Mouse (Mus musculus): ENCODE data around the gene Zfp775. TPM values are rescaled to one million over a fixed set of nuclear protein-coding genes. Genes with fewer than 3 reads are reported as not detected.
"Not testable (repeated sequence)": the region's sequence is repeated elsewhere in the genome, so short reads cannot be mapped to it uniquely, and the experiment has no call there.

The Zfp775 gene
- polyA plus RNA-seq, 1 experiment from 2014 or later, result 15.8 TPM

DNA sequence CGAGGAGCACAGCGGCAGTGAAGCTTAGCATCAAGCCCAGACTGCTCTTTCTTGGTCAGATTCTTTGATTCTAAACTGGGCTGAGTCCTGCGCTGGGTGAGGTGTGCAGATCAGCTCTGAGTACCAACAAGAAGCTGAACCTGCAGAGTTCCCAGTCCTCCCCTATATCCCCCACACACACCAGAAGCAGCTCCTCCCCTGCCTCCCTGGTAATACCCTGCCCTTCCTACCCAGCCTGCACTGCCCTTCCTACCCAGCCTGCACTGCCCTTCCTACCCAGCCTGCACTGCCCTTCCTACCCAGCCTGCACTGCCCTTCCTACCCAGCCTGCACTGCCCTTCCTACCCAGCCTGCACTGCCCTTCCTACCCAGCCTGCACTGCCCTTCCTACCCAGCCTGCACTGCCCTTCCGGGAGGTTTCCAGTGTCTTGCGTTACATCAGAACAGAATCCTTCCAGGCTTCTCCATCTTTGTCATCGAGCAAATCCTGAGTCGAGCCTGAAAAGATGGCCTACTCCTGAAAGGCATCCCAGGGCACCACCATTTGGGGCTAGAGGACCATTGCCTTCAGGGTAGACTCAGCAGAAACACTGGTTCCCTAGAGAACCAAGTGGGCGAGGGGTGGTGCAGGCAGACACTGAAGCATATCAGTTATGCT, 20.5 kb downstream of the Zfp775 start:
- 85% methylated on average over 8 of the region's 8 CpGs for WGBS
- H3K4me3 ChIP-seq; H3K9ac ChIP-seq (replicated peaks); H3K27me3 ChIP-seq; H3K9me3 ChIP-seq; H3K27ac ChIP-seq (replicated peaks); H3K4me2 ChIP-seq (replicated peaks); ATAC-seq (replicated peaks): not testable (repeated sequence)
- Histone ChIP-seq H3K36me3 (peaks cover 19% of the 10 kb centered on the region), H3K4me1 (peaks cover 11% of the 10 kb centered on the region)

DNA sequence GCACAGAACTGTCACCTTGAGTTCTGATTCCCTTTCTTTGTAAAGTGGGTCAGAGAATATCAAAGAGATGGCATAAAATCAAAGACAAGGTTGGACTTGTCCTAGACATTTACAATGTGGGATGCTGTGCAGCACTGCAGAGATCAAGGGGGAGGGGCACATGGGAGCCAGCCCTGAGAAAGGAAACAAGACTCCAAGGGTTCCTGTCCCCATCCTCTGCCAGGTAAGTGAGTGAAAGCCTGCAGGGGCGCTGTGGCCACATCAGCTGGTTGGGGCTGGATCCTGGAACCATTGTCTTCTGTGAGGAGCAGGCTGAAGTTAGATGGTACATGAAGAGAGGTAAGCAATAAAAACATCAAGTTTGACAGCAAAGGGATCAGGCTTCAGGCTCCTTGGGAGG, 21.6 kb downstream of the Zfp775 start:
- no peaks in the 10 kb centered on the region for H3K9me3 ChIP-seq
- no peak overlapping the region for H3K4me3 ChIP-seq
- 28% methylated on average over 1 of the region's 1 CpGs for WGBS
- H3K9ac ChIP-seq (replicated peaks), result no peak overlapping the region
- H3K36me3 ChIP-seq, result peaks cover 19% of the 10 kb centered on the region
- peaks cover 16% of the 10 kb centered on the region for H3K4me1 ChIP-seq
- H3K4me2 ChIP-seq (replicated peaks), result no peak overlapping the region
- peaks cover 14% of the 10 kb centered on the region for H3K27me3 ChIP-seq
- ATAC-seq (replicated peaks), result no peak
- no peak overlapping the region for H3K27ac ChIP-seq (replicated peaks)

DNA sequence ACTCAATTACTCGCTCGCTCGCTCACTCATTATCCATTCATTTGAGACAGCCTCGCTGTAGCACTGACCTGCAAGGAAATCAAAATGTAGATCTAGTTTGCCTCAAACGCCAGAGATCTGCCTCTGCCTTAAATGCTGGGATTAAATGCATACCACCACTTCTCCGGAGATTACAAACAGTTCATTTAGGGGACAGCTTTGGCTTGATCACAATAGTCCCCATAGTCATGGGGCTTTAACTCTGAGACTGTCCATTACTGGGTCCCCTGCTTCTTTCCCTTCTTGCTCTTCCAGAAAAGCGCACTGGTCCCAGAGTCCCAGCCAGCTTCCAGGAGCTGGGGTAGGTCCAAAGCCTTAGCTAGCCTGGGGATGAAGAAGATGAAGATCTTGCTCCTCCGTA, 24.6 kb downstream of the Zfp775 start, which contains the start of gene AI854703:
Gene AI854703, plus strand, starts transcription at position 301 of the 400 bp plus-strand sequence.
- no peaks in the 10 kb centered on the region for H3K9me3 ChIP-seq
- 21% methylated on average over 8 of the region's 8 CpGs for WGBS
- ATAC-seq (replicated peaks), result no peak

DNA sequence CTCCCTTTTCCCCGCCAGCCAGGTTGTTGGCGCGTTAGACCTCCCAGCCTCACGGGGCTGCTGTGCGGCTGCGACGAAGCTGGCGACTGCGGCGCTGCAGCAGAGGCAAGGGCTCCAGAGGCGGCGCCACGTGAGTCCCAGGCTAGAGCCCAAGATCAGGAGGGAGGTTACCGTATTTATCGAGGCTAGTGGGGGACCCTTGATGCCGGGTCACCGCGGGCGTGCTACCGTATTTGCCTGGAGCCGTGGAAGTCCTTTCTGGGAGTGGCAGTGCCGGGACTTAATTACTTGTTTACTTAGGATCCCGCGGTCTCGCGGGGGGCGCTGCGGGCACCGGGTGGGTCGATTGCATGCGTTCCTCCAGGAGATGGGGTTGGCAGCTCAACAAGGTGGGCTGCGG, 25.1 kb downstream of the Zfp775 start:
- Histone ChIP-seq H3K4me2 (replicated peaks) (peak overlapping the region; percentile 76), H3K4me3 (peak overlapping the region; percentile 49), H3K9ac (replicated peaks) (peak overlapping the region; percentile 50), H3K36me3 (no peaks in the 10 kb centered on the region), H3K27me3 (peaks cover 18% of the 10 kb centered on the region), H3K4me1 (peaks cover 19% of the 10 kb centered on the region), H3K9me3 (no peaks in the 10 kb centered on the region), H3K27ac (replicated peaks) (no peak overlapping the region)
- WGBS, result under 1% methylated on average over 32 of the region's 32 CpGs
- ATAC-seq (replicated peaks), result peak; percentile 36; the same call in 1 of the 2 replicates

More for the DNA sequence above, 24.6 kb downstream of the Zfp775 start, which contains the start of gene AI854703:
- Histone ChIP-seq H3K4me2 (replicated peaks) (peak within 1 kb of the TSS; percentile 76), H3K9ac (replicated peaks) (peak within 1 kb of the TSS; percentile 50), H3K27me3 (peaks cover 18% of the 10 kb centered on the region), H3K27ac (replicated peaks) (no peak within 1 kb of the TSS), H3K36me3 (no peaks in the 10 kb centered on the region), H3K4me3 (peak within 1 kb of the TSS; percentile 49), H3K4me1 (peaks cover 19% of the 10 kb centered on the region)

DNA sequence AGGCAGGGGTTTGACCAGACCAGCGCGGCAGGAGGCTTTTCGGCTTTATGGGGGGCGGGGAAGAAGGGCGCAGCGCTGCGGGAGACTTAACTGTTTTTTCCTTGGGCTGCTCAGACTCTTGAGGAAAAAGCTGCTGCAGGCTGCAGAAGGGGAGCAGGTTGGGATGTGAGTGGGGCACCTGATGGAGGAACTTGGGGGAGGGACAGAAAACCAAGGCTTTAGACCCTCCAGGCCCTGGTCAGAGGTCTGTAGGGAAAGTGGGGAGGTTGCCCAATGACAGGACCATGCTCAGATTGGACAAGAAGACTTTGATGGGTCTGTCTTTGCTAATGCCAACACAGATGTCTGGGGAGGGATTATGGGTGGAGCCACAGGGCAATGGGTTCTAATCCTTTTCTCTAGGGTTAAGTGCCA, 25.7 kb downstream of the Zfp775 start:
- 8% methylated on average over 7 of the region's 7 CpGs for WGBS
- 0 out of 2 replicates have a peak, but pooled peaks have one; percentile 9 for ATAC-seq (replicated peaks)
- no peaks in the 10 kb centered on the region for H3K36me3 ChIP-seq
- H3K9ac ChIP-seq (replicated peaks), result peak overlapping the region; percentile 50
- H3K4me3 ChIP-seq, result peak overlapping the region; percentile 49
- peaks cover 19% of the 10 kb centered on the region for H3K4me1 ChIP-seq
- no peak overlapping the region for H3K27ac ChIP-seq (replicated peaks)
- peaks cover 18% of the 10 kb centered on the region for H3K27me3 ChIP-seq
- peak overlapping the region; percentile 76 for H3K4me2 ChIP-seq (replicated peaks)
- H3K9me3 ChIP-seq, result no peaks in the 10 kb centered on the region

DNA sequence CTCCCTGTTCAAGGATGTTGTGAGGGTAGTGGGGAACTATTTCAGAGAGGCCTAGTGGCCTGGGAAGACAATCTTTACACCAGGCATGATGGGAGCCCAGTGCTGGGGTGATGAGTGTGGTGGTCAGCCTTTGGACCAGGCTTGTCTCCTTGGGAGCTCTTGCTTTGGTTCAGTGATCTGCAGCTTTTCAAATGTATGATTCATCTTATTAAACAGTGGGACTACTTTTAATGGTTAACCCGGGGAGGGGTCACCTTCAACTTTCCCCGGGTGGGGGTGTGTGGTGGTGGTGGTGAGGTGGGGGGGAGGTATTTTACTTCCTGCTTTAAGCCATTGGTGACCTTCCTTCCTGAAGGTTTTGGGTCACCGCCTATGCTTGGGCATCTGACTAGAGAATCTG, 26.5 kb downstream of the Zfp775 start:
- H3K4me2 ChIP-seq (replicated peaks), result no peak overlapping the region
- H3K9ac ChIP-seq (replicated peaks), result no peak overlapping the region
- no peak overlapping the region for H3K4me3 ChIP-seq
- no peaks in the 10 kb centered on the region for H3K36me3 ChIP-seq
- ATAC-seq (replicated peaks), result no peak
- H3K4me1 ChIP-seq, result peaks cover 19% of the 10 kb centered on the region
- H3K27ac ChIP-seq (replicated peaks), result no peak overlapping the region
- 85% methylated on average over 3 of the region's 3 CpGs for WGBS
- no peaks in the 10 kb centered on the region for H3K9me3 ChIP-seq
- peaks cover 18% of the 10 kb centered on the region for H3K27me3 ChIP-seq

DNA sequence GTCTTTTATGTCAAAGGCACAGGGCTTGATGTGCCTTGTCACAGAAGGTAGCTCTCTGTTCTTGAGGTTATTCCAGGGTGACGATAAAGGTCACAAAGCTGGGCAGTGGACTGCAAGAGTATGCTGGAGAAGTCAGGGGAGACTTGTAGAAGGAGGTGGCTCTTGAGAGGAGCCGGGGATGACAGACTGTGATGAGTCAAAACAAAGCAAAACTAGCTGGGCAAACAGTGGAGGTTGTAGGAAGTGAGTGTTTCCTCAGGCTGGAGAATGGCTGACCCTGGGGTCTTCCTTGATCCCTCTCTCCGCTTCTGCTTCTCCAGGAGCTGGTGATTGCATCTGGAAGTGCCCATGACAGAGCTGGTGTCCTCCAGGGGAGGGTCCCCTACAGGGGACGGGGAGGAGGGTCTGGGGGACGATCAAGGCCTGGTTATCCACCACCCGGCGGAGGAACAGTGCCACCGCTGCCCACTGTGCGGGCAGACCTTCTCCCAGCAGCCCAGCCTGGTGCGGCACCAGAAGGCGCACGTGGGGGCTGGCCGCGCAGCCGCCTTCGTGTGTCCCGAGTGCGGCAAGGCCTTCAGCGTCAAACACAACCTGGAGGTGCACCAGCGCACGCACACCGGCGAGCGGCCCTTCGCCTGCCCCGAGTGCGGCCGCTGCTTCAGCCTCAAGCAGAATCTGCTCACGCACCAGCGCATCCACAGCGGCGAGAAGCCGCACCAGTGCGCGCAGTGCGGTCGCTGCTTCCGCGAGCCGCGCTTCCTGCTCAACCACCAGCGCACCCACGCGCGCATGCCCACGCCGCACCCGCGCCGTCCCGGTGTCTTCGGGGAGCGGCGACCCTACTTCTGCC, 27.2 kb downstream of the Zfp775 start:
- no peaks in the 10 kb centered on the region for H3K9me3 ChIP-seq
- H3K9ac ChIP-seq (replicated peaks), result peak overlapping the region; percentile 66
- peak overlapping the region; percentile 37 for H3K27ac ChIP-seq (replicated peaks)
- peaks cover 19% of the 10 kb centered on the region for H3K4me1 ChIP-seq
- peaks cover 18% of the 10 kb centered on the region for H3K27me3 ChIP-seq
- peak; percentile 65 for ATAC-seq (replicated peaks)
- no peaks in the 10 kb centered on the region for H3K36me3 ChIP-seq
- peak overlapping the region; percentile 91 for H3K4me2 ChIP-seq (replicated peaks)
- H3K4me3 ChIP-seq, result peak overlapping the region; percentile 54
- WGBS, result 13% methylated on average over 54 of the region's 54 CpGs

DNA sequence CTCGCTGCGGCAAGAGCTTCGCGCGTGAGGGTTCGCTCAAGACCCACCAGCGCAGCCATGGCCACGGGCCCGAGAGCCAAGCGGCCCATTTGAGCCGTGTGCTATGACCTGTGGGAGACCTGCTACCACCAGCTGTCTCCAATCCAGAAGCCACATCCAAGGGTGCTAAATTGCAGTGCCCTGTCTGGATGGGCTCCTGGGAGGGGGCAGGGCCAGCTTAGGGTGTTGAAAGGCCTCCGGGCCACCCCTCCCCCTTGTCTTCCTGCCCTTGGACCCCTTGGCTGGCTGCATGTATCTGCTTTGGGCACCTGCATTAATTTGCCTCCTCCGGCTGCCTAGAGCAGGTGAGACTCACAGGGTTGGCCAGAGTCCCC, 27.8 kb downstream of the Zfp775 start:
- WGBS, result 20% methylated on average over 13 of the region's 13 CpGs
- peak; percentile 7; the same call in 1 of the 2 replicates for ATAC-seq (replicated peaks)
- H3K4me2 ChIP-seq (replicated peaks), result peak overlapping the region; percentile 91
- peak overlapping the region; percentile 66 for H3K9ac ChIP-seq (replicated peaks)
- no peaks in the 10 kb centered on the region for H3K36me3 ChIP-seq
- H3K4me1 ChIP-seq, result peaks cover 19% of the 10 kb centered on the region
- no peaks in the 10 kb centered on the region for H3K9me3 ChIP-seq
- H3K4me3 ChIP-seq, result peak overlapping the region; percentile 54
- peaks cover 18% of the 10 kb centered on the region for H3K27me3 ChIP-seq
- H3K27ac ChIP-seq (replicated peaks), result peak overlapping the region; percentile 37; the same call in 1 of the 2 replicates

DNA sequence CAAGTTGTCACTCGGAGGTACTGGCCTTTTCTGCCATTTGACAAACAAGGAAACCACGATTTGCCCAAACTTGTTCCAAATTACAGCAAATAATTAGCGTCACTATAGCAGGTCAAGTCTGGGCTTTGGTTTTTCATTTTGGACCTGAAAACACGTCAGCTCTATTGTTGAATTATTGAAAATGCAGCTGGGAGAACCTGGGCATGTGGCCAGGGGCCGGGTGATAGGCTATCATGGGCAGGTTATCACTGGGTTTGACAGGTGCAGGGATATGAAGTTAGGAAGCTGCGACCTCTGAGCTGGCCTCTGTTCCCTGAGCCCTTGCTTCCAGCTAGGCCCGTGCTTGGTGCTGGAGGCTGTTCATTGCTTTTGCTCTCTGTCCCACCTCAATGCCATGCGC, 29.0 kb downstream of the Zfp775 start:
- H3K4me2 ChIP-seq (replicated peaks), result no peak overlapping the region
- peaks cover 19% of the 10 kb centered on the region for H3K4me1 ChIP-seq
- ATAC-seq (replicated peaks), result no peak
- H3K36me3 ChIP-seq, result no peaks in the 10 kb centered on the region
- peaks cover 14% of the 10 kb centered on the region for H3K27me3 ChIP-seq
- H3K9ac ChIP-seq (replicated peaks), result no peak overlapping the region
- H3K9me3 ChIP-seq, result no peaks in the 10 kb centered on the region
- H3K27ac ChIP-seq (replicated peaks), result no peak overlapping the region
- H3K4me3 ChIP-seq, result no peak overlapping the region
- WGBS, result 83% methylated on average over 8 of the region's 8 CpGs

DNA sequence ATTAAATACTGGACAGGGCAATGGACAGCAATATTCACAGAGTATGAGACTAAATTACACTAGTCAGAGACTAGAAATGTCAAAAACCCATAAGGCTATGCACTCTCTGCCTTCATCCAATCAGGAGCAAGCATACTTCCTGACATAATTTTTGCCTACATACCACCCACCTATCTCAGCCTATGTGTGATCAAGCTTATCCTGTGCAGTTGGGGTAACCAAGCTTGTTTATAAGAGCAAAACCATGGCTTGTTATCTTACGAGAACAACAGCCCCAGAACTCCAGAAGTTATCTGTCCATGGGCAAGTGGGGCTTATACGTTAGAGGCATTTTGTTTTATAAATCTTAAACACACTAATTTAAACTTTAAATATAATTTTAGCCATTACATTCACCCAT, 33.2 kb downstream of the Zfp775 start:
- H3K9ac ChIP-seq (replicated peaks), result no peak overlapping the region
- no peak overlapping the region for H3K4me3 ChIP-seq
- no peak for ATAC-seq (replicated peaks)
- H3K36me3 ChIP-seq, result no peaks in the 10 kb centered on the region
- no peaks in the 10 kb centered on the region for H3K4me1 ChIP-seq
- H3K4me2 ChIP-seq (replicated peaks), result no peak overlapping the region
- no peaks in the 10 kb centered on the region for H3K9me3 ChIP-seq
- 90% methylated on average over 2 of the region's 2 CpGs for WGBS
- no peak overlapping the region for H3K27ac ChIP-seq (replicated peaks)
- no peaks in the 10 kb centered on the region for H3K27me3 ChIP-seq

DNA sequence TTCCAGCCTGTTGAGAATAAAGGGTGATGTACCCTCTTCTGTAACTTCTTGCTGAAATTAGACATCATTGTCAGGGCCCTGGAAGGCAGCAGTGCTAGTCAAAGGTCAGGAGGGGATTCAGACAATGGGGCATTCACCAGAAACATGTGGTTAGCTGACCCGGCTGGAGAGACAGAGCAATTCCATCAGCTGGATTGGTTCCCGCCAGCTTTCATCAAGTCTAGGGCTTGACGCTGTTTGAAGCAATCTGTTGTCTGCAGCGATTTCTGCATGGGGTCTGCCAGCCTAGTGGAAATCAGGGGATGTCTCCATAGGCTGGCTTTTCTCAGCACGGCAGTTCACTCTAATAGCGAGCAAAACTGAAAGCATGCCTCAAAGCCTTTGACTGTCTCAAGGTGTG, 34.7 kb downstream of the Zfp775 start:
- no peaks in the 10 kb centered on the region for H3K36me3 ChIP-seq
- no peak overlapping the region for H3K9ac ChIP-seq (replicated peaks)
- H3K4me3 ChIP-seq, result no peak overlapping the region
- ATAC-seq (replicated peaks), result no peak
- no peak overlapping the region for H3K4me2 ChIP-seq (replicated peaks)
- H3K27ac ChIP-seq (replicated peaks), result no peak overlapping the region
- no peaks in the 10 kb centered on the region for H3K4me1 ChIP-seq
- no peaks in the 10 kb centered on the region for H3K27me3 ChIP-seq
- 55% methylated on average over 6 of the region's 6 CpGs for WGBS
- no peaks in the 10 kb centered on the region for H3K9me3 ChIP-seq

DNA sequence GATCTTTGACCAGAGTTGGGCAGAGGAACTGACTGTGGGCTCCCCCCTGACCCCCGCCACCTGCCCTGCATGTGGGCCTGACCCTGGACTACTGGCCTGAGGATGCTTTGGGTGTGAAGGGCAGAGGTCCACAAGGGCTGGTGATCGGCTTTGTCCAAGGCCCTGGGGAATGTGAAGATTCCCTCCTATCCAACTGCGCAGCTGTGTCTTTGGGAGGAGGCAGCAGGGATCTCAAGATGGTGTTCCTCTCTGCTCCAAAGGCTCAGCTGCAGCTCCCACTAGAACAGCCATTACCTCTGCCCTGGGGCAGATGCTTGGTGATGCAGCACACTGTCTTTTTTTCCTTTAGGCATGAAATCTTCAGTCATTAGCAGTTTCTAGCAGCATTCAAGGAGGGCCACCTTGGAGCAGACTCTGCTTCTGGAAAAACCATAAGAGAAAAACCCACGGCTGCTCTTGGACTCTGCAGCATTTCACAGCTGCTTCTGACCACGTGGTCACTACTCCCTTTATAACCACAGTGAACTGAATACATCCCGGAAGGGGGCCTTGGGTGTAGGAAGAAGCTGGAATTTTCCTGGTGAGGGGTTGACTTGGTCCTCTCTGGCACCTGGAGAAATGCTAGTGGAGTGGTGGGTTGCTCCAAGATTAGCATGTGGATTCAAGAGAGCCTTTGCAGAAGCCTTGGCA, 36.1 kb downstream of the Zfp775 start:
- no peak overlapping the region for H3K4me3 ChIP-seq
- ATAC-seq (replicated peaks), result no peak
- WGBS, result 67% methylated on average over 6 of the region's 6 CpGs

More for the DNA sequence above, 36.1 kb downstream of the Zfp775 start:
- Histone ChIP-seq H3K4me2 (replicated peaks) (no peak overlapping the region), H3K27me3 (no peaks in the 10 kb centered on the region), H3K27ac (replicated peaks) (no peak overlapping the region), H3K9me3 (no peaks in the 10 kb centered on the region), H3K4me1 (no peaks in the 10 kb centered on the region), H3K36me3 (no peaks in the 10 kb centered on the region), H3K9ac (replicated peaks) (no peak overlapping the region)
